Mouse (Mus musculus): ENCODE data around the gene Vdr. TPM values are rescaled to one million over a fixed set of nuclear protein-coding genes. Genes with fewer than 3 reads are reported as not detected.

The Vdr gene
- polyA plus RNA-seq, 1 experiment from 2014 or later, result 0.51 TPM

- Histone ChIP-seq H3K9me3 (no peaks in the 10 kb centered on the region), H3K27ac (no peak overlapping the region), H3K36me3 (peaks cover 35% of the 10 kb centered on the region), H3K4me1 (replicated peaks) (peaks cover 59% of the 10 kb centered on the region), H3K27me3 (ENCODE audit: insufficient read depth, poor library complexity, severe bottlenecking) (no peaks in the 10 kb centered on the region), H3K4me3 (no peak overlapping the region)
- no peak for DNase-seq (ENCODE audit: low spot score)
- WGBS, result 92% methylated on average over 17 of the region's 17 CpGs
Observed at GRCm38 (mm10) chr15:97816199-97816994, 94.0 kb downstream of the Vdr start.

DNA sequence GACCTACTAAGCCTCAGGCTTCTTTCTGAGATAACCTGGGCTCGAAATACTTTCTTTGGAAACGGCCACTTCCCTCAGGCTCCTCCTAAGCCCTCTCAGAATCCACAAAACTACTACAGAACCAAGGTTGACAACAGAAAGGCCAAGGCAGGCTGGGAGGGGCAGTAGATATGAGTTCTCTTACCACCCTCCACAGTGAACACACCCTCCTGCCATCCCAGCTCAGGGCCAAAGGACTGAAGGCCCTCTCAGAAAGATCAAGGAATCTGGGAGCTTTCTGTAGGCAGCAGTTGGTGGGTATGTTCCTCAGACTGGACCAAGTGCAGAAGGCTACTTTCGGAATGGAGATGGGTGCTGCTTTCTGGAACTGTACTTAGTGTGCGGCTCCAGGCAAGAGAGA, 95.2 kb downstream of the Vdr start:
- H3K36me3 ChIP-seq, result peaks cover 39% of the 10 kb centered on the region
- no peak overlapping the region for H3K4me3 ChIP-seq
- WGBS, result 97% methylated on average over 4 of the region's 4 CpGs
- H3K27ac ChIP-seq, result no peak overlapping the region
- no peaks in the 10 kb centered on the region for H3K27me3 ChIP-seq (ENCODE audit: insufficient read depth, poor library complexity, severe bottlenecking)
- no peak for DNase-seq (ENCODE audit: low spot score)
- H3K9me3 ChIP-seq, result no peaks in the 10 kb centered on the region
- peaks cover 52% of the 10 kb centered on the region for H3K4me1 ChIP-seq (replicated peaks)

DNA sequence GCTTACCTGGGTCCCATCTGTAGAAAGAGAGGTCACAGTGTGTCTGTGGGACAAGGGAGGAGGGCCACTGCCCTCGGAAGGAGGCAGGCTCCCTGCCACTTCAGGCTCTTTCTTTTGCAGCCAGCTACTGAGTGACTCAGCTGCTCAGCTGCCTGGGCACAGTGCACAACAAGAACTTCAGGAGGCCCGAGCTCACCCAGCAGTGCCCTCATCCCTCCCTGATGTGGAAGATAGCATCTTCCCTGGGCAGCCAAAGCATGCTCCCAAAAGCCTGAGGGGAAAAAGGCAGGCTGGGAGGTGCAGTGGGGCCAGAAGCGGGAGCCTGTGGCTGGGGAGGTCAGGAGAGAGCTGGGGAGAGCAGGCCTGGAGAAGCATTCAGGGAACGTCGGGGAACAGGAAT, 95.7 kb downstream of the Vdr start:
- H3K9me3 ChIP-seq, result no peaks in the 10 kb centered on the region
- 46% methylated on average over 5 of the region's 5 CpGs for WGBS
- no peak for DNase-seq (ENCODE audit: low spot score)
- peaks cover 39% of the 10 kb centered on the region for H3K36me3 ChIP-seq
- H3K27me3 ChIP-seq (ENCODE audit: insufficient read depth, poor library complexity, severe bottlenecking), result no peaks in the 10 kb centered on the region
- peak overlapping the region; percentile 66; the same call in 1 of the 2 replicates for H3K27ac ChIP-seq
- no peak overlapping the region for H3K4me3 ChIP-seq
- peaks cover 47% of the 10 kb centered on the region for H3K4me1 ChIP-seq (replicated peaks)

DNA sequence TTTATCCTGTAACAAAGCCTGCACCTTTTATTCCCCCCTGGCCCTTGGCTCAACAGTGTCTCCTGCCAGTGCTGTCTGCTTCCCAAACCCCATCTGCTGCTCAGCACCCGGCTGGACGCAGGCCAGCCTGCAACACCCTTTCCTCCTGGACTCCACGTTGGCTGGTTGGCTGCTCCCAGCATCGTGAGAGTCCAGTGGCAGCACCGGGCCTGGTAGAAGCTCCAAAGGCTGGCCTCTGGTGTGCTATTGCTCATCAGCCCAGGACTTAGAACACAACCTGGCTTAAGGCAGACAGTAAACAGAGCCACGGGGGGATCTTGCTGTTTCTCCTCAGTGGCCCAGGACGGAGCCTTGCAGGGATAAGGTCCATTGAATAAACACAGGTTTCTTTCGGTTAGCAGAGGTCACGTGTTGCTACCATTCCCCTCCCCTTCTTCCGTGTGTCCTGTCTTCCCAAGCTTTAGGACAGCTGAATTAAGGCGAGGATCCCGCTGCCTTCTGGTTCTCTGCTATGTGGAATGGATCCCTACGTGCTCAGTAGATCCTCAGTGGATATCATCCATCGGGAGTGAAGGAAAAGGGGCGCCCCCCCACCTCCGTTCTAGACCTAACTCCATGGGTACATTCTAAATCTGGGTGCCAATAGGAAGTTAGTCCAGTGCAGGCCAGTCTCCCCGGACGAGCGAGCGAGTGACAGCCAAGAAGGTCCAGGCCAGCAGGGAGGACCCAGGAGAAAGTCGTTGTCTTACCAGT, 96.8 kb downstream of the Vdr start:
- 55% methylated on average over 21 of the region's 21 CpGs for WGBS

DNA sequence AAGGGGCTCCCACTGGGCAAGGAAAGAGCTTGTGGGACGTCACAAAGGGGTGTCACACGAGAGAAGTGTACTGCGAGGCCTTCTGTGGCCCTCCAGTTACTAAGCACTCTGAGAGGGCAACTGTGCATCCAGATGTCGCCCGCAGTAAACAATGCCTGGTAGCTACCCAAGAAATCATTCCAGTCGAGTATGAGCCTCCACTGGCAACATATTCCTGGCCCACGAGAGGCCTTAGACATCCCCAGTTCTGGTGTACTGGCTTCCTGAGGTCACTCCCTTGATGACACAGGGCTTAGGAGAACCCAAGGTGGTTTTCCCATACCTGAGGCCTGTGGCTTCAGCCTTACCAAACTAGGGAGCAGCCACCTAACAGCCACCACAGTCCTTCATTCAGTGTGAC, 97.6 kb downstream of the Vdr start:
- peaks cover 47% of the 10 kb centered on the region for H3K4me1 ChIP-seq (replicated peaks)
- no peak overlapping the region for H3K4me3 ChIP-seq
- H3K27me3 ChIP-seq (ENCODE audit: insufficient read depth, poor library complexity, severe bottlenecking), result no peaks in the 10 kb centered on the region
- no peak for DNase-seq (ENCODE audit: low spot score)
- no peaks in the 10 kb centered on the region for H3K9me3 ChIP-seq
- 64% methylated on average over 7 of the region's 7 CpGs for WGBS
- peak overlapping the region; percentile 70 for H3K27ac ChIP-seq
- peaks cover 57% of the 10 kb centered on the region for H3K36me3 ChIP-seq

More for the DNA sequence above, 96.8 kb downstream of the Vdr start:
- Histone ChIP-seq H3K36me3 (peaks cover 50% of the 10 kb centered on the region), H3K4me3 (no peak overlapping the region), H3K4me1 (replicated peaks) (peaks cover 50% of the 10 kb centered on the region), H3K9me3 (no peaks in the 10 kb centered on the region), H3K27me3 (ENCODE audit: insufficient read depth, poor library complexity, severe bottlenecking) (no peaks in the 10 kb centered on the region), H3K27ac (peak overlapping the region; percentile 70)
- no peak for DNase-seq (ENCODE audit: low spot score)

DNA sequence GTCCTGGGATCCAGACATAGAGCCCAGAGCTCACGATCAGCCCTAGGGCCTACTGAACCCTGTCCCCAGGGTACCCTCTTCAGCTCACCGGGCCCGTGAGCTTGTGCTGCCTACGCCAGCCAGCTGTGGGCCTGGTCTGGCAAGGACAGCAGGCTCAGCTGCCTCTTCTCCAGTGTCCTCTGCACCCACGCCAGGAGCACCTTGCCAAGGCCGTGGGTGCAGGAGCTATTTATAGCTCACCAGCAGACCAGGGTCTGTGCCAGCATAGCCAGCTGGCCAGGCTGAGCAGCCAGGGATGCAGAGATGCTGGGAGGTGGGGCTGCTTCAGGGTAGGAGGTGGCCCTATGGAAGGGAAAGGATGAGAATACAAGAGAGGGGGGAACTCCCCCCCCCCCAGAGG, 98.3 kb downstream of the Vdr start:
- H3K4me3 ChIP-seq, result no peak overlapping the region
- peaks cover 54% of the 10 kb centered on the region for H3K4me1 ChIP-seq (replicated peaks)
- H3K9me3 ChIP-seq, result no peaks in the 10 kb centered on the region
- H3K27ac ChIP-seq, result peak overlapping the region; percentile 46
- no peaks in the 10 kb centered on the region for H3K27me3 ChIP-seq (ENCODE audit: insufficient read depth, poor library complexity, severe bottlenecking)
- no peak for DNase-seq (ENCODE audit: low spot score)
- 86% methylated on average over 6 of the region's 6 CpGs for WGBS
- peaks cover 64% of the 10 kb centered on the region for H3K36me3 ChIP-seq

DNA sequence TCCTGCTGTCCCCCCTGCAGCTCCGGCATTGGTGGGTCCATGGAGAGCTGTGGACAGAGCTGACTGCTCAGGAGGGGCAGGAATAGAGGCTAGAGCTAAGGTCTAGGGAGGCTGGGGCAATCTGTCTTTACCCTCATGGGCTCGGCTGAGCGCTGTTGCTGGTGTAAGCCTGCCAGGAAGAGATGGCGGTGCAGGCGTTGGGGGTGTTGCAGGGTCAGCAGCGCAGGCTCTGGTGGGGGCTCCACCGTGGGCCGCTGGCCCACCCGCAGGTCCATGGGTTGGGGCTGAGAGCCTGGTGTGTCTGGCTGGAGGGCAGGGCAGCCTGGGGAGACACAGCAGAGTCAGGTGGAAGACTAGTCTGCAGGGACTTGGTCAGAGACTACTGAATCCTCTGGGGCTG, 99.1 kb downstream of the Vdr start:
- Histone ChIP-seq H3K9me3 (no peaks in the 10 kb centered on the region), H3K4me1 (replicated peaks) (peaks cover 61% of the 10 kb centered on the region), H3K27me3 (ENCODE audit: insufficient read depth, poor library complexity, severe bottlenecking) (no peaks in the 10 kb centered on the region), H3K4me3 (no peak overlapping the region), H3K27ac (no peak overlapping the region), H3K36me3 (peaks cover 63% of the 10 kb centered on the region)
- 91% methylated on average over 9 of the region's 9 CpGs for WGBS
- no peak for DNase-seq (ENCODE audit: low spot score)

- Histone ChIP-seq H3K27me3 (ENCODE audit: insufficient read depth, poor library complexity, severe bottlenecking) (no peaks in the 10 kb centered on the region), H3K36me3 (peaks cover 58% of the 10 kb centered on the region), H3K9me3 (no peaks in the 10 kb centered on the region), H3K4me1 (replicated peaks) (peaks cover 64% of the 10 kb centered on the region), H3K4me3 (no peak overlapping the region), H3K27ac (no peak overlapping the region)
- WGBS, result 92% methylated on average over 5 of the region's 5 CpGs
- no peak for DNase-seq (ENCODE audit: low spot score)
Observed at GRCm38 (mm10) chr15:97810399-97810798, 100.0 kb downstream of the Vdr start.

DNA sequence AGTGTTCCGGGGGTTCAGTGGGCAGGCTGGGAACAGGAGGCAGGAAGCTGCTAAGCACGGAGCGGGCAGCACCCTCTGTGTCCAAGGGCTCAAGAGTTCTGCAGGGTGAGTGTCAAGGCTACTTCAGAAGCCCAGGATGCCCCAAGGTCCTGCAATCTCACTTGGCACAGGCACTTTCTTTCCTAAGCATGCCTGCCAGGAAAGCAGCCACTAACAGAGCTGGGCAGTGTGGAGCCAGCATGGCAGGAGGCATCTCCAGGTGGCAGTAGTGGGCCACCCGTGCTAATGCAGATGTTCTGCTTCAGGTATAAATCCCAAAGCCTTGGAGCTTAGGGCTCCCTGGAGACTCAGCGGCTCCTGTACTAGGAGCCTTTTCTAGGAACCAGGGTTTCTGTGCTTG, 100.5 kb downstream of the Vdr start:
- H3K27me3 ChIP-seq (ENCODE audit: insufficient read depth, poor library complexity, severe bottlenecking), result no peaks in the 10 kb centered on the region
- DNase-seq (ENCODE audit: low spot score), result no peak
- H3K36me3 ChIP-seq, result peaks cover 61% of the 10 kb centered on the region
- H3K9me3 ChIP-seq, result no peaks in the 10 kb centered on the region
- H3K4me1 ChIP-seq (replicated peaks), result peaks cover 59% of the 10 kb centered on the region
- H3K4me3 ChIP-seq, result no peak overlapping the region
- WGBS, result 85% methylated on average over 5 of the region's 5 CpGs
- H3K27ac ChIP-seq, result no peak overlapping the region

DNA sequence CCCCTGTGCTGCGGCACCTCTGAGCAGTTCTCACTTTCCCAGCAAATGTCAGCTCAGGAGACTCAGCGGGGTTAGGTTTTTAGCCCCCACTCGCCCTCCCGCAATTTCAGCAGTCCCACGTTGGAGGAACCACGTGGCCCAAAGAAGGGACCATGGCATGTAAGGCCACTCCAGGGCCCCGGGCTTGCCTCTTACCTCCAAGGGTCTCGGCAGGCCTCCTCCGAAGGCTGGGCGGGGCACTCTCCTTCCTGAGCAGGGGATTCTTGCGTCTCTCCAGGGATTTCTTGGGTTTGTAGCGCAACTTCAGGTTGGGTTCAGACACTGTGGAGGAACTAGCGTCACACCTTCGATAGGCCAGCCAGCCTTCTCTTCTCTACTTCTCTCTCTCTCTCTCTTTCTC, 101.2 kb downstream of the Vdr start:
- no peak overlapping the region for H3K27ac ChIP-seq
- H3K36me3 ChIP-seq, result peaks cover 68% of the 10 kb centered on the region
- no peaks in the 10 kb centered on the region for H3K9me3 ChIP-seq
- no peak for DNase-seq (ENCODE audit: low spot score)
- peaks cover 52% of the 10 kb centered on the region for H3K4me1 ChIP-seq (replicated peaks)
- WGBS, result 85% methylated on average over 14 of the region's 14 CpGs
- H3K27me3 ChIP-seq (ENCODE audit: insufficient read depth, poor library complexity, severe bottlenecking), result no peaks in the 10 kb centered on the region
- H3K4me3 ChIP-seq, result no peak overlapping the region

DNA sequence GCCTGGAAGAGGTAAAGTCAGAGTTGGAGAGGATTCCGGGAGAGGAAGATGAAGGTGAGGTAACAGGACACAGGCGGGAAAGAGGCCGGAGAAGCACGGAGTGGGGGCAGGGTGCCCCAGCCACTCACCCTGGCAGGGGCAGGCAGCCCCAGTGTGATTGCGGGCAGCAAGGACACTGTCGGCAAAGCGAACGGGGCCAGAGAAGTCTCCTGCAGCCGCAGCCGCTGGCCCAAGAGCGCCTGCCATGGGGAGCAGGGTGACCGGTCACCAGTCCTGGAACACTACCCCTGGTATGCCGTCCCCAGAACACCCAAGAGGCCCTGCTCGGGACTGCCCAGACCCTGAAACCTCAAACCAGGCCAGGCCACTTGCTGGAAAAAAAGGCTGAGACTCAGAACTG, 101.9 kb downstream of the Vdr start:
- peaks cover 71% of the 10 kb centered on the region for H3K36me3 ChIP-seq
- WGBS, result 86% methylated on average over 14 of the region's 14 CpGs
- no peak overlapping the region for H3K4me3 ChIP-seq
- H3K27ac ChIP-seq, result 0 out of 2 replicates have a peak overlapping the region, but pooled peaks have one; percentile 8
- no peaks in the 10 kb centered on the region for H3K9me3 ChIP-seq
- no peaks in the 10 kb centered on the region for H3K27me3 ChIP-seq (ENCODE audit: insufficient read depth, poor library complexity, severe bottlenecking)
- H3K4me1 ChIP-seq (replicated peaks), result peaks cover 45% of the 10 kb centered on the region
- no peak for DNase-seq (ENCODE audit: low spot score)

- no peaks in the 10 kb centered on the region for H3K9me3 ChIP-seq
- H3K4me3 ChIP-seq, result no peak overlapping the region
- H3K4me1 ChIP-seq (replicated peaks), result peaks cover 41% of the 10 kb centered on the region
- H3K36me3 ChIP-seq, result peaks cover 72% of the 10 kb centered on the region
- H3K27ac ChIP-seq, result no peak overlapping the region
- no peak for DNase-seq (ENCODE audit: low spot score)
- no peaks in the 10 kb centered on the region for H3K27me3 ChIP-seq (ENCODE audit: insufficient read depth, poor library complexity, severe bottlenecking)
- 80% methylated on average over 12 of the region's 12 CpGs for WGBS
Observed at GRCm38 (mm10) chr15:97807867-97808266, 102.6 kb downstream of the Vdr start.

Measured in hindbrain, embryonic 10.5 days (tissue).